Mouse (Mus musculus): ENCODE results near the gene Irak4. TPM values are rescaled to one million over a fixed set of nuclear protein-coding genes. Genes with fewer than 3 reads are reported as not detected.

Irak4 gene
- polyA plus RNA-seq, 1 experiment from 2014 or later: 5.4 TPM

DNA sequence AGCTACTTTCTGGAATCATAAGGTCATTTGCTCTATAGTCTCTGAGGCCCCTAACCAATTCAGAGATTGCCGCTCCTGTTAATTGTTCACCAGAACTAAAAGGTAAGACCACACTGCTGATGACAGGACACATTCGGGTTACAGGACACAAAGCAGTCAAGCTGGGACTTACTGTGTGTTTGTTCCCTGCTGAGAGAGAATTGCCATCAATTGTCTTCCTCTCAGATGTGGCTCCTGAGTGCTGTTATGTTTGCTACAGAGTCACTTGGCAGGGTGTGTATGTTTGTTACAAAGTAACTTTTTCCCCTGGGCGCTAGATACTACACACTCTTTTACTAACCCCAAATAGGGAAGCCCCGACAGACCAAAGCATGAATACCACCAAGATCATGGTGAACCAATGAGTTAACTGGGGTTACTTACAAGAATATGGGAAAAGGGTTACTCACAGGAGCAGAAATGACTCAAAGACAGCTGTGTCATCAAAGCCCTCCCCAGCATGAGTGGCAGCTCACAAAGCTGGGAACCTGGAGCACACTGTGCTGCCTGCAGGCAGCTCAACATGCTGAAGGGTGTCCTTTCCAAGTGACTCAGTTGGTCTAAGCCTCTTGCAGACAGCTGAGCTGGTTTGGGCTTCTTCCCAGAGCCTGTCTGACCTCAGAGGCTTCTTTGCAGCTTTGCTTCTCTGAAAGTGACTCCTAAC is 31.3 kb downstream of the Irak4 start:
- Histone ChIP-seq H3K9me3 (replicated peaks; ENCODE audit: control insufficient read depth, low read length) (no peaks in the 10 kb centered on the region), H3K4me1 (ENCODE audit: control insufficient read depth, insufficient read depth, low read length) (no peaks in the 10 kb centered on the region), H3K4me3 (ENCODE audit: low read length) (no peak overlapping the region), H3K27me3 (ENCODE audit: control insufficient read depth, insufficient read depth, low read length) (no peaks in the 10 kb centered on the region), H3K36me3 (ENCODE audit: control insufficient read depth, insufficient read depth) (peaks cover 3% of the 10 kb centered on the region; the same call in 1 of the 2 replicates), H3K27ac (ENCODE audit: low read length) (no peak overlapping the region), H3K9ac (ENCODE audit: low read length) (no peak overlapping the region), H3K4me2 (ENCODE audit: low read depth, low read length) (no peak overlapping the region)
- ATAC-seq (replicated peaks; ENCODE audit: extremely low read depth, insufficient read depth, low FRiP score): no peak
- WGBS: 72% methylated on average over 4 of the region's 4 CpGs

DNA sequence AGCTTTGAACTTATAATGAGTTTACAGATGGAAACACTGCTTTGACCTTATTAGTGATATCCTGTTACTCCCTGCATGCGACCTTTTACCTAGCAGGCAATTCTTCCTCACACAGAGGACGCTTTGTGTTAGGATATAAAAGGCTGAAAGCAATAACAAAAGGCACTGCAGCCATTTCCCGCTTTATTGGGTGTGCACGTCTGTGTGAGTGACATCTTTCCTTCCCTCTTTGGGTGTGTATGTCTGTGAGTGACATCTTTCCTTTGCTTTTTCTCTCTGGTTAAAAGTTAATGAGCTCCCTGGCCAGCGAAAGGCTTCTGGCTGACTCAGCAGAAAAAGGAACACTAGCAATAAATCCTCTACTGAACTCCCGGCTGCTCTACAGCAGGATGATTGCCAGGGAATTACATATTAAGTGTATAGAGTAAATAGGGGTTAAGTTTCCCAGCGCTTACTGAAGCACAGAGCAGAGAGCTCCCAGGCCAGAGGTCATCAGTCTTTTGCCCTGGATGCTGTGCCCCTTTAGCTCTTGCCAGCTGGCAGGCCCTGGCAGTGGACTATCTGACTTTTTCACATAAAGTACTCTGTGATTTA is 38.7 kb downstream of the Irak4 start:
- H3K36me3 ChIP-seq (ENCODE audit: control insufficient read depth, insufficient read depth): peaks cover 55% of the 10 kb centered on the region
- no peak overlapping the region for H3K27ac ChIP-seq (ENCODE audit: low read length)
- no peak overlapping the region for H3K4me3 ChIP-seq (ENCODE audit: low read length)
- no peak overlapping the region for H3K9ac ChIP-seq (ENCODE audit: low read length)
- no peaks in the 10 kb centered on the region for H3K4me1 ChIP-seq (ENCODE audit: control insufficient read depth, insufficient read depth, low read length)
- H3K27me3 ChIP-seq (ENCODE audit: control insufficient read depth, insufficient read depth, low read length): no peaks in the 10 kb centered on the region
- no peak for ATAC-seq (replicated peaks; ENCODE audit: extremely low read depth, insufficient read depth, low FRiP score)
- WGBS: 80% methylated on average over 7 of the region's 7 CpGs
- H3K4me2 ChIP-seq (ENCODE audit: low read depth, low read length): no peak overlapping the region
- no peaks in the 10 kb centered on the region for H3K9me3 ChIP-seq (replicated peaks; ENCODE audit: control insufficient read depth, low read length)

DNA sequence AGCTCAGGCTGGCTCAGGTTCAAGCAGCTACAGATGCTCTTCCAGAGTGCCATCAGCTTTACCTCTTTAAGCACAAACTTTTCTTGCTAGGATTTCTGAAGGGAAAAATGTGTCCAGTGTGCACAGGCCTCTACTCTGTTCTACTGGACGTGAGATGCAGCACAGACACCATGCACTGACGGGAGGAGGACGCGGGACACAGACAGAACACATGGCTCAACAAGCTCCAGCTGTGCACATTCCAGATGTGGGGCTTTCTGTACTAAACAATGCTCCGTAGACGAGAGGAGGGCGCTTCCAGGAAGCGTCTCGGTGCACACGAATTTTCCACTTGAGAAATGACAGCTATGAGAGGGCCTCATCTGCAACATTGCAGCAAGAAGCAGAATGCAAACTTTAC is 39.7 kb downstream of the Irak4 start:
- 86% methylated on average over 10 of the region's 10 CpGs for WGBS
- H3K9me3 ChIP-seq (replicated peaks; ENCODE audit: control insufficient read depth, low read length): no peaks in the 10 kb centered on the region
- peaks cover 55% of the 10 kb centered on the region for H3K36me3 ChIP-seq (ENCODE audit: control insufficient read depth, insufficient read depth)

DNA sequence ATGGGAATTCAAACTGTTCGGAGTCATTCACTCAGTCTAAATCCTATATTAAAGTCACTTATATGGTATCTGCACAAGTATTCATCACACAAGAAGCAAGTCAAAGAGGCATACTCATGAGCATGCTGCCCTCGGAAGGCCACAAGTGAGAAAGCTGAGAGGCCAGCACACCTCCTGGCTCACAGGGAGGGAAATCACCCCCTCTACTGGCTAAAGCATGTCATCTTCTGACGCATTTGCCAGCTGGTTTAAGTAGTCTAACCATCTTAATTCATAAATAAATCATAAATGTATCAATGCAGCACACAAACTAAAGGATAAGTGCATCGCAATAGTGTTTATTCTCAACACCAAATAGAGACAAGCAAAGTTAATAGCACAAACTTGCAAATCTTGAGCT is 41.3 kb downstream of the Irak4 start:
- Histone ChIP-seq H3K27ac (ENCODE audit: low read length) (no peak overlapping the region), H3K9me3 (replicated peaks; ENCODE audit: control insufficient read depth, low read length) (no peaks in the 10 kb centered on the region), H3K27me3 (ENCODE audit: control insufficient read depth, insufficient read depth, low read length) (no peaks in the 10 kb centered on the region), H3K4me1 (ENCODE audit: control insufficient read depth, insufficient read depth, low read length) (peaks cover 7% of the 10 kb centered on the region), H3K4me2 (ENCODE audit: low read depth, low read length) (no peak overlapping the region), H3K36me3 (ENCODE audit: control insufficient read depth, insufficient read depth) (peaks cover 52% of the 10 kb centered on the region), H3K4me3 (ENCODE audit: low read length) (no peak overlapping the region), H3K9ac (ENCODE audit: low read length) (no peak overlapping the region)
- no peak for ATAC-seq (replicated peaks; ENCODE audit: extremely low read depth, insufficient read depth, low FRiP score)
- 94% methylated on average over 4 of the region's 4 CpGs for WGBS

More for the DNA sequence above, 39.7 kb downstream of the Irak4 start:
- Histone ChIP-seq H3K27me3 (ENCODE audit: control insufficient read depth, insufficient read depth, low read length) (no peaks in the 10 kb centered on the region), H3K4me1 (ENCODE audit: control insufficient read depth, insufficient read depth, low read length) (peaks cover 4% of the 10 kb centered on the region), H3K4me2 (ENCODE audit: low read depth, low read length) (no peak overlapping the region), H3K27ac (ENCODE audit: low read length) (no peak overlapping the region), H3K9ac (ENCODE audit: low read length) (no peak overlapping the region), H3K4me3 (ENCODE audit: low read length) (no peak overlapping the region)
- no peak for ATAC-seq (replicated peaks; ENCODE audit: extremely low read depth, insufficient read depth, low FRiP score)

DNA sequence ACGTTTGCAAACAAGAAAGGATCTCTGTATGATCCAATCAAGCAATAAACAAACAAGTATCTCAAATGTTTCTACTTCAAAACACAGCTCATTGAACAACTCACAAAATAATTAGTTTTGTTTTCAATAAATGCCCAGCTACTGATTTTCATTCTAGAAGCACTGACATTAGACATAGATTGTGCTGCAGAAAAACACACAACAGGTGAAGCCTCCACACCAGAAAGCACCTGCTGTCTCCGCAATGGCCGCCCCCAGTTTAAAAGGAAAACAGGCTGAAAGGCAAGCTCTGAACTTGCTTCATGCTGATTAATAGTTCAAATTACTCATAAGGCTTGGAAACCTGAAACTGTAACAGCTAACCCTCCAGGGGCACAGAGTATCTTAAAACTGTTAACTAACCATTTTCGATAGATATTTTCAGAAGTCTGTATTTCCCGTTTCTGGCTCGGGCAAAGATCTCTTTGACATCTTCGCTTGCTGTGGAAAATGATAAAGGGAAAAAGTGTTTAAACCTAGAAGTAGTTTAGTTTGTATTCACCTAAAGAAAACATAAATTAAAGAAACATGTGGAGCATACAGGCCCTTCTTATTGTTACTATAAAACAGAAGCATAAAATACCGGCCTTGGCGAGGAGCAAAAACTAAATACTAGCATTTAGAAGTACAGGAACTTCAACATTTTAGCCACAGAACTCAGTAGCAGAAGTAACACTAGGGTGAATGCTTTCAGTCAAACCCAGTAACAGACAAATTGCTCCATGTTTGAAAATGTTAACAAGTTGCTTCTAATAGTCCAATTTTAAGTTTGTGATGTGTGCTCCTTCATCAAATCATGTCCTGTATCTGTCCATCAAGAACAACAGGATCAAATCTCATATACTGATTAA is 44.6 kb downstream of the Irak4 start:
- Histone ChIP-seq H3K9me3 (replicated peaks; ENCODE audit: control insufficient read depth, low read length) (no peaks in the 10 kb centered on the region), H3K27ac (ENCODE audit: low read length) (no peak overlapping the region), H3K36me3 (ENCODE audit: control insufficient read depth, insufficient read depth) (peaks cover 28% of the 10 kb centered on the region), H3K4me3 (ENCODE audit: low read length) (no peak overlapping the region), H3K27me3 (ENCODE audit: control insufficient read depth, insufficient read depth, low read length) (no peaks in the 10 kb centered on the region), H3K9ac (ENCODE audit: low read length) (peak overlapping the region; percentile 91), H3K4me2 (ENCODE audit: low read depth, low read length) (peak overlapping the region; percentile 28; the same call in 1 of the 2 replicates), H3K4me1 (ENCODE audit: control insufficient read depth, insufficient read depth, low read length) (peaks cover 7% of the 10 kb centered on the region)
- ATAC-seq (replicated peaks; ENCODE audit: extremely low read depth, insufficient read depth, low FRiP score): no peak
- 86% methylated on average over 9 of the region's 9 CpGs for WGBS

DNA sequence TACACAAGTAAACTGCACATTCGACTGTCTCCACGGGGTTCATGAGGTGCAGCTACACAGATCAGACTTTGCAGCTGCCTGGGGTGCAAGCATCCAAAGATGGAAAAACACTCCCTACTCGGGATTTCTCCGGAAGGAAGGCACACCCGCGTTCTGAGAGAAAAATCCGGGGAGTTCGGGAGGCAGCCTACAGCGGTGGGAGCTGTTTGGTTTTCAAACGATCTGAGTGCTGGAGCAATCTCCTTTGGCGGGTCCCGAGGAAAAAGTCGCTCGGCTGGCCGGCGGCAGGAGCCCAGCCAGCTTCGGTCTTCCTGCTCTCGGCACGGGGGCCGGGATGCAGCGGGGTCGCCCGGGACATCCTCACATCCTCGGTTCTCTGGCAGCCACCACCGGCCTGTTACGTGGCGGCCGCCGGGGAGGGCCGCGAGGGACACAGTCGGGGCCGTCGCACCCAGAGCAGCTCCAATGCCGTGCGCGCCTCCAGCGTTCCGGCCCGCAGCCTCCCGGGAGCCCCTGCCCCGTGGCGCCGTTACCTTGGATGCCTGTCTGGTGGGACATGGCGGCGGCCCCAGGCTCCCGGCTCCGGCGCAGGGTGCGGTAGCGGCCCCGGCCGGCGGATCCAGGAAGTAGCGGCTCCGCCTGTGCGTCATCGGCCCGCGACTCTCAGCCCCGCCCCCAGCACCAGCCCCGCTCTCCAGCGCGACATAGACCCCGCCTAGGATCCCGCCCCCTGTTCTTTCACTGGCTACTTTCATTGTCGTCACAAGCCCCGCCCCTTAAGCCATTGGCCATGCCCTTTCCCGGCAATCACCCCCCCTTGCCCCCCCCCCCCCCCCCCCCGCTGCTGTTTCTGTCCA is 46.0 kb downstream of the Irak4 start, which contains the start of gene Twf1:
Gene Twf1, minus strand, starts transcription at position 671 of the 857 bp plus-strand sequence.
- H3K9ac ChIP-seq (ENCODE audit: low read length): peak within 1 kb of the TSS; percentile 91
- H3K4me1 ChIP-seq (ENCODE audit: control insufficient read depth, insufficient read depth, low read length): peaks cover 7% of the 10 kb centered on the region
- peak within 1 kb of the TSS; percentile 90 for H3K4me2 ChIP-seq (ENCODE audit: low read depth, low read length)
- peak within 1 kb of the TSS; percentile 73 for H3K27ac ChIP-seq (ENCODE audit: low read length)
- H3K36me3 ChIP-seq (ENCODE audit: control insufficient read depth, insufficient read depth): peaks cover 14% of the 10 kb centered on the region
- peak within 1 kb of the TSS; percentile 93 for H3K4me3 ChIP-seq (ENCODE audit: low read length)
- no peaks in the 10 kb centered on the region for H3K27me3 ChIP-seq (ENCODE audit: control insufficient read depth, insufficient read depth, low read length)
- under 1% methylated on average over 65 of the region's 70 CpGs for WGBS
- ATAC-seq (replicated peaks; ENCODE audit: extremely low read depth, insufficient read depth, low FRiP score): peak; percentile 99
- no peaks in the 10 kb centered on the region for H3K9me3 ChIP-seq (replicated peaks; ENCODE audit: control insufficient read depth, low read length)

DNA sequence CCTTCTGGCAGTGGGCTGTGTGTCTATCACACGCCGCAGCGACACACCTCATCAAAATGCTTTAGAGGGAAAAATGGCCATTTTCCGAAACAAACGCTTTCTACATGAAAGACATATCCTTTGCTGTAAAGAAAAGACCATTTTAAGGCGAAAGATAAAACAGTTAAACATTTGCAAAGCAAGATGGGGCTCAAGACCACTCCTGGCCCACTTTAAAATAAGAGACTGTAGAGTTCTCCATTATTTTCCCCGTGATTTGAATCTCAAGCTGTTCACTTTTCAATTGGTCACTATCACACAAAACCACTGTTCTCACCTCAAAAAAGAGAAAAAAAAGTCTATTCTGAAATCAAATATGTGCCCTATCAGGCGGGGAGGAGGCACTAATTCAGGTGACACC is 46.6 kb downstream of the Irak4 start:
- no peak for ATAC-seq (replicated peaks; ENCODE audit: extremely low read depth, insufficient read depth, low FRiP score)

DNA sequence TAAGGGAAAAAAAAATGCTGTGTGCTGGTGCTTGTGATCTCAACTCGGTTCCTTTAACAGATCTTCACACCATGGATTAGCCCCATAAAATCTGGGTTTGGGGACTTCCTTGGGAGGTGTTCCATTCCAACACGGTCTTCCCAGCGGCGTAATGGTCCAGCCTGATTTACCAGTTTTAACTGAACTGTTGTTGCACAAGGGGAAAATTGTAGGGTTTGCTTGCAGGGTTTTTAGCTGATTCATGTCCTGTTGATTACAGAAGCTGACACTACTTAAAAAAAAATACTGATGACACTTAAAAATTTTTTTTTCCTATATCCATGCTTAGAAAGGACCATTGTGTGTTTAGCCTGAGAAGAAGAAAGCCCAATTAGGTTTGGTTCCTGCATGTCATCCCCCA is 47.9 kb downstream of the Irak4 start:
- H3K4me2 ChIP-seq (ENCODE audit: low read depth, low read length): no peak overlapping the region
- H3K9me3 ChIP-seq (replicated peaks; ENCODE audit: control insufficient read depth, low read length): no peaks in the 10 kb centered on the region
- H3K27ac ChIP-seq (ENCODE audit: low read length): no peak overlapping the region
- no peak overlapping the region for H3K4me3 ChIP-seq (ENCODE audit: low read length)
- H3K4me1 ChIP-seq (ENCODE audit: control insufficient read depth, insufficient read depth, low read length): peaks cover 7% of the 10 kb centered on the region
- H3K36me3 ChIP-seq (ENCODE audit: control insufficient read depth, insufficient read depth): 0 out of 2 replicates have a peak, but pooled peaks cover 3% of the 10 kb centered on the region
- H3K9ac ChIP-seq (ENCODE audit: low read length): no peak overlapping the region
- WGBS: 83% methylated on average over 4 of the region's 4 CpGs
- H3K27me3 ChIP-seq (ENCODE audit: control insufficient read depth, insufficient read depth, low read length): no peaks in the 10 kb centered on the region
- ATAC-seq (replicated peaks; ENCODE audit: extremely low read depth, insufficient read depth, low FRiP score): no peak

More for the DNA sequence above, 46.6 kb downstream of the Irak4 start:
- Histone ChIP-seq H3K36me3 (ENCODE audit: control insufficient read depth, insufficient read depth) (peaks cover 8% of the 10 kb centered on the region), H3K4me1 (ENCODE audit: control insufficient read depth, insufficient read depth, low read length) (peaks cover 7% of the 10 kb centered on the region), H3K27me3 (ENCODE audit: control insufficient read depth, insufficient read depth, low read length) (no peaks in the 10 kb centered on the region), H3K4me2 (ENCODE audit: low read depth, low read length) (peak overlapping the region; percentile 75), H3K4me3 (ENCODE audit: low read length) (peak overlapping the region; percentile 93), H3K9me3 (replicated peaks; ENCODE audit: control insufficient read depth, low read length) (no peaks in the 10 kb centered on the region), H3K9ac (ENCODE audit: low read length) (peak overlapping the region; percentile 70), H3K27ac (ENCODE audit: low read length) (no peak overlapping the region)
- 12% methylated on average over 8 of the region's 8 CpGs for WGBS

All from heart, embryonic 16.5 days (tissue).